Mouse (Mus musculus): ENCODE results near the gene Trappc3l. TPM values are rescaled to one million over a fixed set of nuclear protein-coding genes. Genes with fewer than 3 reads are reported as not detected.

Trappc3l gene
- polyA plus RNA-seq, 1 experiment from 2014 or later = not detected

- WGBS = 40% methylated on average over 3 of the region's 3 CpGs
- H3K4me3 ChIP-seq (replicated peaks) = no peak overlapping the region
- no peak overlapping the region for H3K27ac ChIP-seq
- no peak overlapping the region for H3K9ac ChIP-seq
- no peaks in the 10 kb centered on the region for H3K9me3 ChIP-seq
- H3K36me3 ChIP-seq (replicated peaks) = 0 out of 2 replicates have a peak, but pooled peaks cover 4% of the 10 kb centered on the region
- no peak overlapping the region for H3K4me2 ChIP-seq
- ATAC-seq (ENCODE audit: low FRiP score) = no peak
- H3K27me3 ChIP-seq = no peaks in the 10 kb centered on the region
- 0 out of 2 replicates have a peak, but pooled peaks cover 4% of the 10 kb centered on the region for H3K4me1 ChIP-seq
These were observed 112.4 kb downstream of the Trappc3l start for GRCm38 (mm10) chr10:34149772-34150171.

GRCm38 (mm10) chr10:34150454-34150853 lies 113.1 kb downstream of the Trappc3l start:
- no peak overlapping the region for H3K27ac ChIP-seq
- H3K36me3 ChIP-seq (replicated peaks) = 0 out of 2 replicates have a peak, but pooled peaks cover 4% of the 10 kb centered on the region
- H3K9ac ChIP-seq = no peak overlapping the region
- no peak for ATAC-seq (ENCODE audit: low FRiP score)
- H3K4me2 ChIP-seq = no peak overlapping the region
- no peak overlapping the region for H3K4me3 ChIP-seq (replicated peaks)
- no peaks in the 10 kb centered on the region for H3K9me3 ChIP-seq
- 0 out of 2 replicates have a peak, but pooled peaks cover 4% of the 10 kb centered on the region for H3K4me1 ChIP-seq
- 44% methylated on average over 6 of the region's 6 CpGs for WGBS
- H3K27me3 ChIP-seq = no peaks in the 10 kb centered on the region

DNA sequence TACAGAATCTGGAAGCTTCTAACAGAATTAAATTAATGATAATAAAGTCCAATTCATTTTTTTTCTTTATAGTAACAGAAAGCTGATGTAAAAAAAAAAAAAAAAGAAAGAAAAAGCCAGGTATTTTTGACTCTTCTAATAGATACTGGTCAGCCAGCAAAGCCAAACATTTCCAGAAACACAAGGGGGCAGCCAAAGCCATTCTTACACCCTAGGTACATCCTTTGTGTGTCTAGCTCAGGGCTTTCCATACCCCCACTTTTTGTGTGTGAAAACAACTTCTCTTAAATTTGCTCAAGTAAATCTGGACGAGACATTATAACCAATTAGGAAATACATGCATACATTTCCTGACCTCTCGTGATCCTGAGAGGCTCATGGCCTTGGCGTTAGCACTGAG lies 114.4 kb downstream of the Trappc3l start:
- 92% methylated on average over 3 of the region's 3 CpGs for WGBS
- H3K4me3 ChIP-seq (replicated peaks) = no peak overlapping the region
- H3K9me3 ChIP-seq = no peaks in the 10 kb centered on the region
- H3K36me3 ChIP-seq (replicated peaks) = 0 out of 2 replicates have a peak, but pooled peaks cover 4% of the 10 kb centered on the region
- H3K27me3 ChIP-seq = no peaks in the 10 kb centered on the region
- no peak overlapping the region for H3K4me2 ChIP-seq
- H3K9ac ChIP-seq = no peak overlapping the region
- 0 out of 2 replicates have a peak, but pooled peaks cover 4% of the 10 kb centered on the region for H3K4me1 ChIP-seq
- ATAC-seq (ENCODE audit: low FRiP score) = no peak
- no peak overlapping the region for H3K27ac ChIP-seq

DNA sequence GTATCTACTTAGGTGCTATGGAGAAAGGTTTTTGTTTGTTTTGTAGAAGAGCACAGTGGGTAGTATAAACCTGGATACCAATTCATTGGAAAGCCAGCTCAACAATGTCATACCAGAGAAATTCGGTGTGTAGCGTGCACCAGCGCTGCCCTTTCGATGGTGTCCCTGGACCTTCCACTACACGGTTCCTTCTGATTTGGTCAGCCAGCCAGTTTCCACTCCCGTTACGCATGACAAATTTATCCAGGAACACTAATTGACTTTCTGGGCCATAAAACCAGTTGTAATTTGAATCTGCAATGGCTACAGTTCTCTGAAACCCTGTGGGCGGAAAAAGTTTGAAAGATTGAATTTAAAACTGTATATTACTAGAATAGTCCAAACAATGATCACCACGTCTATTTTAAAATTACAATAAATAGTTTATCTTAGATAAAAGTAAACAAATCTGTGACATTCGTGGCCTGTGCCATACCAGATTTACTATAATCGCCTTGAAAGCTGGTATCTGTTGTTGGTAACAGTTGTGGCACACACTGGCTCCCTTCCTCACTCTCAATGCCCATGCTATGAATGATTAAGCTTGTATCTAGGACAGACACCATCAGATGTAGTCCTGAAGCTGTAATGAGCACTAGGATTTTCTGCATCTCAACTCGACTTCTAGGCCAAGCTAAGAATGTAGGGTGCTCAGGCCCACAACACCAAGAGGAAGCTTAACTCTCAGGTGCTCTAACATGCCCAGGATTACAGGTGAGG lies 118.6 kb downstream of the Trappc3l start:
- H3K9ac ChIP-seq = no peak overlapping the region
- no peaks in the 10 kb centered on the region for H3K9me3 ChIP-seq
- WGBS = 89% methylated on average over 12 of the region's 12 CpGs
- H3K4me1 ChIP-seq = no peaks in the 10 kb centered on the region
- no peak overlapping the region for H3K4me2 ChIP-seq
- H3K4me3 ChIP-seq (replicated peaks) = no peak overlapping the region
- no peak for ATAC-seq (ENCODE audit: low FRiP score)
- no peaks in the 10 kb centered on the region for H3K27me3 ChIP-seq
- H3K27ac ChIP-seq = no peak overlapping the region
- H3K36me3 ChIP-seq (replicated peaks) = peaks cover 4% of the 10 kb centered on the region; the same call in 1 of the 2 replicates

Other genes starting within 250 kb of the Trappc3l start
- not detected in 2 replicates for gene Sult3a1, start 179.9 kb upstream of the Trappc3l start, polyA plus RNA-seq (2016; fragmentation: Nextera tagmentation; extraction: Ambion mirVana)
- gene Rsph4a, start 132.5 kb upstream of the Trappc3l start, polyA plus RNA-seq (2016; fragmentation: Nextera tagmentation; extraction: Ambion mirVana) = 0.41 and 0.54 TPM in 2 replicates
- gene Zup1, start 86.3 kb upstream of the Trappc3l start, polyA plus RNA-seq (2016; fragmentation: Nextera tagmentation; extraction: Ambion mirVana) = 27.2 and 29.7 TPM in 2 replicates
- 154 and 155 TPM in 2 replicates for gene Rwdd1, start 18.0 kb upstream of the Trappc3l start, polyA plus RNA-seq (2016; fragmentation: Nextera tagmentation; extraction: Ambion mirVana)
- gene Calhm4, start 6.7 kb downstream of the Trappc3l start, polyA plus RNA-seq (2016; fragmentation: Nextera tagmentation; extraction: Ambion mirVana) = not detected in 2 replicates
- gene Calhm5, start 58.9 kb downstream of the Trappc3l start, polyA plus RNA-seq (2016; fragmentation: Nextera tagmentation; extraction: Ambion mirVana) = 0.12 and 0.24 TPM in 2 replicates
- 0.34 and 0.36 TPM in 2 replicates for gene Calhm6, start 90.4 kb downstream of the Trappc3l start, polyA plus RNA-seq (2016; fragmentation: Nextera tagmentation; extraction: Ambion mirVana)
- 11.2 and 13.4 TPM in 2 replicates for gene Dse, start 170.1 kb downstream of the Trappc3l start, polyA plus RNA-seq (2016; fragmentation: Nextera tagmentation; extraction: Ambion mirVana)
- gene Tspyl1, start 244.6 kb downstream of the Trappc3l start, polyA plus RNA-seq (2016; fragmentation: Nextera tagmentation; extraction: Ambion mirVana) = 98.6 and 99.9 TPM in 2 replicates

All from forebrain, embryonic 12.5 days (tissue).